In genomic region chr10:117688204-117689151, GRCm38 (mm10) we compare ENCODE assay signal across 9 mouse cellular contexts. TPM values are rescaled to one million over a fixed set of nuclear protein-coding genes. Genes with fewer than 3 reads are reported as not detected.
DNase-seq lines count a peak whose midpoint lies in the region; ATAC-seq and TF ChIP-seq lines count a peak whose summit lies in the region.
"Had no signal": no experiment of that assay in that cellular context is flagged by ENCODE, and none has a peak within 500 bp of the region (broad histone marks: within the 10 kb centered on the region; RNA-seq: fewer than 3 reads in every experiment).

No protein-coding gene starts in this region.

- no peaks in the 10 kb centered on the region for H3K27me3 ChIP-seq in hindbrain, postnatal 0 days (ENCODE audit: insufficient read depth, low read length)
- no peaks in the 10 kb centered on the region for H3K27me3 ChIP-seq in lung, embryonic 16.5 days (ENCODE audit: control insufficient read depth, insufficient read depth, low read depth, low read length)
- H3K27me3 ChIP-seq in stomach, postnatal 0 days (ENCODE audit: control insufficient read depth, insufficient read depth, low read length): no peaks in the 10 kb centered on the region

- WGBS in hindbrain, postnatal 0 days: 87% methylated on average over 13 of the region's 13 CpGs
- 82% methylated on average over 13 of the region's 13 CpGs for WGBS in lung, embryonic 16.5 days
- WGBS in stomach, postnatal 0 days: 79% methylated on average over 13 of the region's 13 CpGs

- peaks cover 34% of the 10 kb centered on the region for H3K36me3 ChIP-seq in hindbrain, postnatal 0 days (ENCODE audit: insufficient read depth, low read length)
- peaks cover 43% of the 10 kb centered on the region for H3K36me3 ChIP-seq in lung, embryonic 16.5 days (ENCODE audit: control insufficient read depth, insufficient read depth, low read length)
- H3K36me3 ChIP-seq in stomach, postnatal 0 days (ENCODE audit: control insufficient read depth, insufficient read depth, low read length): peaks cover 23% of the 10 kb centered on the region

- H3K9me3 ChIP-seq in hindbrain, postnatal 0 days (ENCODE audit: low read length): no peaks in the 10 kb centered on the region
- H3K9me3 ChIP-seq in lung, embryonic 16.5 days (ENCODE audit: control insufficient read depth, low read length): no peaks in the 10 kb centered on the region
- no peaks in the 10 kb centered on the region for H3K9me3 ChIP-seq in stomach, postnatal 0 days (ENCODE audit: control insufficient read depth, low read length)

- TF ChIP-seq CTCF in bone marrow macrophage, adult 2 months (IDR thresholded peaks at IDR 0.05; ENCODE audit: low read depth, low read length): 0 out of 2 replicates have a peak, but pooled peaks have one; percentile 7
- TF ChIP-seq CTCF in hindbrain, postnatal 0 days (IDR thresholded peaks at IDR 0.05; ENCODE audit: low read depth): peak; percentile 50
- TF ChIP-seq CTCF in stomach, postnatal 0 days (IDR thresholded peaks at IDR 0.05; ENCODE audit: low read depth): peak; percentile 62

- TF ChIP-seq POLR2A in bone marrow macrophage, adult 2 months (IDR thresholded peaks at IDR 0.05; ENCODE audit: borderline replicate concordance, low read depth, low read length): no peak

- no peak overlapping the region for H3K4me3 ChIP-seq in bone marrow macrophage, adult 2 months (ENCODE audit: insufficient read depth, low read length)
- H3K4me3 ChIP-seq in hindbrain, postnatal 0 days (ENCODE audit: low read length): no peak overlapping the region
- no peak overlapping the region for H3K4me3 ChIP-seq in lung, embryonic 16.5 days (ENCODE audit: low read length)
- H3K4me3 ChIP-seq in stomach, postnatal 0 days (ENCODE audit: low read depth, low read length): no peak overlapping the region
- H3K4me3 ChIP-seq: myocyte had no signal

- H3K9ac ChIP-seq in hindbrain, postnatal 0 days (replicated peaks; ENCODE audit: low read length): no peak overlapping the region
- no peak overlapping the region for H3K9ac ChIP-seq in lung, embryonic 16.5 days (ENCODE audit: low read length)
- H3K9ac ChIP-seq in stomach, postnatal 0 days (ENCODE audit: low read length): no peak overlapping the region

- peak; percentile 53; the same call in 1 of the 2 replicates for ATAC-seq in hindbrain, postnatal 0 days
- peak; percentile 74 for ATAC-seq in lung, embryonic 16.5 days (ENCODE audit: low read depth)
- ATAC-seq in stomach, postnatal 0 days (ENCODE audit: low FRiP score, low TSS enrichment): peak; percentile 67

- H3K4me2 ChIP-seq in hindbrain, postnatal 0 days (ENCODE audit: low read depth, low read length): no peak overlapping the region
- H3K4me2 ChIP-seq in lung, embryonic 16.5 days (ENCODE audit: low read depth, low read length): no peak overlapping the region
- H3K4me2 ChIP-seq in stomach, postnatal 0 days (replicated peaks; ENCODE audit: low read depth): no peak overlapping the region

- TF ChIP-seq EP300 in stomach, postnatal 0 days (optimal IDR thresholded peaks at IDR 0.05): no peak

- no peak overlapping the region for H3K27ac ChIP-seq in bone marrow macrophage, adult 2 months (ENCODE audit: insufficient read depth, low read depth, low read length)
- no peak overlapping the region for H3K27ac ChIP-seq in hindbrain, postnatal 0 days
- H3K27ac ChIP-seq in lung, embryonic 16.5 days (ENCODE audit: low read length): no peak overlapping the region
- no peak overlapping the region for H3K27ac ChIP-seq in stomach, postnatal 0 days (replicated peaks)

- peaks cover 14% of the 10 kb centered on the region for H3K4me1 ChIP-seq in bone marrow macrophage, adult 2 months (ENCODE audit: control insufficient read depth, insufficient read depth, low read length)
- H3K4me1 ChIP-seq in hindbrain, postnatal 0 days (ENCODE audit: insufficient read depth, low read length): no peaks in the 10 kb centered on the region
- H3K4me1 ChIP-seq in lung, embryonic 16.5 days (replicated peaks; ENCODE audit: control insufficient read depth, insufficient read depth, low read length): no peaks in the 10 kb centered on the region
- no peaks in the 10 kb centered on the region for H3K4me1 ChIP-seq in stomach, postnatal 0 days (replicated peaks; ENCODE audit: control insufficient read depth, insufficient read depth)

- peak; percentile 32 for DNase-seq in right cerebral cortex, postnatal 14 days
- DNase-seq in right cerebral cortex, adult 18-20 months: no peak
- peak; percentile 35 for DNase-seq in hindbrain, postnatal 0 days (ENCODE audit: low spot score)
- DNase-seq in stomach, postnatal 0 days (ENCODE audit: low spot score): peak; percentile 52
- no peak for DNase-seq in ovary, postnatal 10 days (ENCODE audit: low spot score)
- DNase-seq in cerebellum, postnatal 4 days (ENCODE audit: low spot score in 2 of 2): no peak

RNA-seq across cellular contexts. Expression of gene Mdm2, which starts 22.1 kb away (rescaled TPM):
- polyA plus RNA-seq in bone marrow macrophage, adult 2 months (2012; ENCODE audit: insufficient read depth, insufficient read length, missing spikeins): 94.2 and 95.5 TPM in 2 replicates
- total RNA-seq in hindbrain, postnatal 0 days (2014; rRNA removed): 28.9 and 47.8 TPM in 2 replicates
- polyA plus RNA-seq in hindbrain, postnatal 0 days (2015; fragmentation: Nextera tagmentation; extraction: Ambion mirVana): 24.6 and 26.7 TPM in 2 replicates
- 51.2 and 51.7 TPM in 2 replicates for polyA plus RNA-seq in lung, embryonic 16.5 days (2015; fragmentation: Nextera tagmentation; extraction: Ambion mirVana)
- polyA plus RNA-seq in stomach, postnatal 0 days (2015; fragmentation: Nextera tagmentation; extraction: Ambion mirVana): 14.8 and 17.6 TPM in 2 replicates

RNA-seq across cellular contexts. Expression of gene Slc35e3, which starts 57.7 kb away (rescaled TPM):
- polyA plus RNA-seq in bone marrow macrophage, adult 2 months (2012; ENCODE audit: insufficient read depth, insufficient read length, missing spikeins): 5.4 and 10.6 TPM in 2 replicates
- 23.9 and 27.0 TPM in 2 replicates for total RNA-seq in hindbrain, postnatal 0 days (2014; rRNA removed)
- polyA plus RNA-seq in hindbrain, postnatal 0 days (2015; fragmentation: Nextera tagmentation; extraction: Ambion mirVana): 23.8 and 24.9 TPM in 2 replicates
- polyA plus RNA-seq in lung, embryonic 16.5 days (2015; fragmentation: Nextera tagmentation; extraction: Ambion mirVana): 18.3 and 18.6 TPM in 2 replicates
- polyA plus RNA-seq in stomach, postnatal 0 days (2015; fragmentation: Nextera tagmentation; extraction: Ambion mirVana): 19.4 and 21.0 TPM in 2 replicates

RNA-seq across cellular contexts. Expression of gene Cpm, which starts 59.2 kb away (rescaled TPM):
- polyA plus RNA-seq in bone marrow macrophage, adult 2 months (2012; ENCODE audit: insufficient read depth, insufficient read length, missing spikeins): not detected in 2 replicates
- 0.75 and 2.4 TPM in 2 replicates for total RNA-seq in hindbrain, postnatal 0 days (2014; rRNA removed)
- 2.3 and 3.1 TPM in 2 replicates for polyA plus RNA-seq in hindbrain, postnatal 0 days (2015; fragmentation: Nextera tagmentation; extraction: Ambion mirVana)
- polyA plus RNA-seq in lung, embryonic 16.5 days (2015; fragmentation: Nextera tagmentation; extraction: Ambion mirVana): 83.7 and 86.9 TPM in 2 replicates
- 22.9 and 26.6 TPM in 2 replicates for polyA plus RNA-seq in stomach, postnatal 0 days (2015; fragmentation: Nextera tagmentation; extraction: Ambion mirVana)

Comparison
In these comparisons a context has a peak if more than half of its experiments do, and no peak if none do; other contexts are left out.
1. DNase-seq: peak in right cerebral cortex, postnatal 14 days (single experiment), hindbrain, postnatal 0 days (single experiment) and stomach, postnatal 0 days (single experiment); none in right cerebral cortex, adult 18-20 months (single experiment), ovary, postnatal 10 days (single experiment) and cerebellum, postnatal 4 days (0 of 2).
2. CTCF ChIP-seq: peak in every context shown above with its lines; median percentile 62 in stomach, postnatal 0 days; 50 in hindbrain, postnatal 0 days; 7 in bone marrow macrophage, adult 2 months.
3. Peak in every context shown above with its lines, with median percentiles within 50 percentile points of each other: ATAC-seq.